Mouse (Mus musculus): ENCODE data around the gene Dnal1. TPM values are rescaled to one million over a fixed set of nuclear protein-coding genes. Genes with fewer than 3 reads are reported as not detected.

The Dnal1 gene
- polyA plus RNA-seq, 1 experiment from 2014 or later, result 7.6 TPM

- WGBS, result 65% methylated on average over 8 of the region's 8 CpGs
- Histone ChIP-seq H3K4me3 (ENCODE audit: low read length) (no peak overlapping the region), H3K4me1 (ENCODE audit: control insufficient read depth, insufficient read depth, low read depth, low read length) (no peaks in the 10 kb centered on the region), H3K27me3 (replicated peaks; ENCODE audit: control insufficient read depth, insufficient read depth, low read length) (no peaks in the 10 kb centered on the region), H3K27ac (ENCODE audit: low read depth, low read length) (no peak overlapping the region), H3K9me3 (ENCODE audit: control insufficient read depth, low read length) (no peaks in the 10 kb centered on the region), H3K36me3 (ENCODE audit: control insufficient read depth, insufficient read depth, low read length) (no peaks in the 10 kb centered on the region), H3K9ac (ENCODE audit: low read depth, low read length) (no peak overlapping the region), H3K4me2 (ENCODE audit: low read length) (no peak overlapping the region)
- ATAC-seq, result no peak
Observed at GRCm38 (mm10) chr12:84165631-84166373, 51.6 kb downstream of the Dnal1 start.

- Histone ChIP-seq H3K4me3 (ENCODE audit: low read length) (no peak overlapping the region), H3K36me3 (ENCODE audit: control insufficient read depth, insufficient read depth, low read length) (peaks cover 13% of the 10 kb centered on the region), H3K9ac (ENCODE audit: low read depth, low read length) (no peak overlapping the region), H3K4me2 (ENCODE audit: low read length) (no peak overlapping the region), H3K27me3 (replicated peaks; ENCODE audit: control insufficient read depth, insufficient read depth, low read length) (no peaks in the 10 kb centered on the region), H3K4me1 (ENCODE audit: control insufficient read depth, insufficient read depth, low read depth, low read length) (peaks cover 10% of the 10 kb centered on the region), H3K27ac (ENCODE audit: low read depth, low read length) (no peak overlapping the region), H3K9me3 (ENCODE audit: control insufficient read depth, low read length) (no peaks in the 10 kb centered on the region)
- no peak for ATAC-seq
- 92% methylated on average over 10 of the region's 10 CpGs for WGBS
Observed at GRCm38 (mm10) chr12:84170610-84171009, 56.4 kb downstream of the Dnal1 start.

GRCm38 (mm10) chr12:84172216-84172615 is 58.0 kb downstream of the Dnal1 start:
- H3K4me2 ChIP-seq (ENCODE audit: low read length), result no peak overlapping the region
- WGBS, result 97% methylated on average over 3 of the region's 3 CpGs
- H3K36me3 ChIP-seq (ENCODE audit: control insufficient read depth, insufficient read depth, low read length), result peaks cover 13% of the 10 kb centered on the region
- no peaks in the 10 kb centered on the region for H3K9me3 ChIP-seq (ENCODE audit: control insufficient read depth, low read length)
- peaks cover 24% of the 10 kb centered on the region for H3K4me1 ChIP-seq (ENCODE audit: control insufficient read depth, insufficient read depth, low read depth, low read length)
- H3K9ac ChIP-seq (ENCODE audit: low read depth, low read length), result no peak overlapping the region
- H3K27ac ChIP-seq (ENCODE audit: low read depth, low read length), result no peak overlapping the region
- H3K4me3 ChIP-seq (ENCODE audit: low read length), result no peak overlapping the region
- ATAC-seq, result no peak
- no peaks in the 10 kb centered on the region for H3K27me3 ChIP-seq (replicated peaks; ENCODE audit: control insufficient read depth, insufficient read depth, low read length)

- H3K9me3 ChIP-seq (ENCODE audit: control insufficient read depth, low read length), result no peaks in the 10 kb centered on the region
- no peaks in the 10 kb centered on the region for H3K27me3 ChIP-seq (replicated peaks; ENCODE audit: control insufficient read depth, insufficient read depth, low read length)
- H3K4me3 ChIP-seq (ENCODE audit: low read length), result no peak overlapping the region
- H3K4me2 ChIP-seq (ENCODE audit: low read length), result no peak overlapping the region
- H3K27ac ChIP-seq (ENCODE audit: low read depth, low read length), result no peak overlapping the region
- 86% methylated on average over 17 of the region's 17 CpGs for WGBS
- H3K36me3 ChIP-seq (ENCODE audit: control insufficient read depth, insufficient read depth, low read length), result peaks cover 13% of the 10 kb centered on the region
- ATAC-seq, result no peak
- peaks cover 30% of the 10 kb centered on the region for H3K4me1 ChIP-seq (ENCODE audit: control insufficient read depth, insufficient read depth, low read depth, low read length)
- no peak overlapping the region for H3K9ac ChIP-seq (ENCODE audit: low read depth, low read length)
Observed at GRCm38 (mm10) chr12:84172862-84173261, 58.7 kb downstream of the Dnal1 start.

GRCm38 (mm10) chr12:84173309-84173915 is 59.2 kb downstream of the Dnal1 start:
- Histone ChIP-seq H3K4me3 (ENCODE audit: low read length) (no peak overlapping the region), H3K4me1 (ENCODE audit: control insufficient read depth, insufficient read depth, low read depth, low read length) (peaks cover 33% of the 10 kb centered on the region), H3K4me2 (ENCODE audit: low read length) (no peak overlapping the region)

GRCm38 (mm10) chr12:84174190-84174811 is 60.1 kb downstream of the Dnal1 start:
- no peak overlapping the region for H3K4me2 ChIP-seq (ENCODE audit: low read length)
- H3K27me3 ChIP-seq (replicated peaks; ENCODE audit: control insufficient read depth, insufficient read depth, low read length), result no peaks in the 10 kb centered on the region
- peaks cover 33% of the 10 kb centered on the region for H3K4me1 ChIP-seq (ENCODE audit: control insufficient read depth, insufficient read depth, low read depth, low read length)
- H3K27ac ChIP-seq (ENCODE audit: low read depth, low read length), result no peak overlapping the region
- ATAC-seq, result no peak
- no peak overlapping the region for H3K4me3 ChIP-seq (ENCODE audit: low read length)
- no peak overlapping the region; the same call in 1 of the 2 replicates for H3K9ac ChIP-seq (ENCODE audit: low read depth, low read length)
- peaks cover 13% of the 10 kb centered on the region for H3K36me3 ChIP-seq (ENCODE audit: control insufficient read depth, insufficient read depth, low read length)
- no peaks in the 10 kb centered on the region for H3K9me3 ChIP-seq (ENCODE audit: control insufficient read depth, low read length)
- 66% methylated on average over 9 of the region's 9 CpGs for WGBS

More at GRCm38 (mm10) chr12:84173309-84173915, 59.2 kb downstream of the Dnal1 start:
- Histone ChIP-seq H3K36me3 (ENCODE audit: control insufficient read depth, insufficient read depth, low read length) (peaks cover 13% of the 10 kb centered on the region), H3K9ac (ENCODE audit: low read depth, low read length) (no peak overlapping the region), H3K27me3 (replicated peaks; ENCODE audit: control insufficient read depth, insufficient read depth, low read length) (no peaks in the 10 kb centered on the region), H3K9me3 (ENCODE audit: control insufficient read depth, low read length) (no peaks in the 10 kb centered on the region), H3K27ac (ENCODE audit: low read depth, low read length) (no peak overlapping the region)
- no peak for ATAC-seq
- WGBS, result 87% methylated on average over 13 of the region's 13 CpGs

GRCm38 (mm10) chr12:84174871-84175270 is 60.7 kb downstream of the Dnal1 start:
- peak overlapping the region; percentile 81; the same call in 1 of the 2 replicates for H3K4me2 ChIP-seq (ENCODE audit: low read length)

GRCm38 (mm10) chr12:84175659-84176061 is 61.5 kb downstream of the Dnal1 start:
- under 1% methylated on average over 20 of the region's 20 CpGs for WGBS
- H3K4me1 ChIP-seq (ENCODE audit: control insufficient read depth, insufficient read depth, low read depth, low read length), result peaks cover 41% of the 10 kb centered on the region
- H3K9ac ChIP-seq (ENCODE audit: low read depth, low read length), result peak overlapping the region; percentile 76
- H3K27me3 ChIP-seq (replicated peaks; ENCODE audit: control insufficient read depth, insufficient read depth, low read length), result no peaks in the 10 kb centered on the region
- peak overlapping the region; percentile 81 for H3K4me2 ChIP-seq (ENCODE audit: low read length)
- peak overlapping the region; percentile 86 for H3K27ac ChIP-seq (ENCODE audit: low read depth, low read length)
- peak overlapping the region; percentile 48 for H3K4me3 ChIP-seq (ENCODE audit: low read length)
- peak; percentile 85 for ATAC-seq
- no peaks in the 10 kb centered on the region for H3K9me3 ChIP-seq (ENCODE audit: control insufficient read depth, low read length)
- H3K36me3 ChIP-seq (ENCODE audit: control insufficient read depth, insufficient read depth, low read length), result peaks cover 13% of the 10 kb centered on the region

More at GRCm38 (mm10) chr12:84174871-84175270, 60.7 kb downstream of the Dnal1 start:
- H3K36me3 ChIP-seq (ENCODE audit: control insufficient read depth, insufficient read depth, low read length), result peaks cover 13% of the 10 kb centered on the region
- peak overlapping the region; percentile 86 for H3K27ac ChIP-seq (ENCODE audit: low read depth, low read length)
- 83% methylated on average over 6 of the region's 6 CpGs for WGBS
- H3K9me3 ChIP-seq (ENCODE audit: control insufficient read depth, low read length), result no peaks in the 10 kb centered on the region
- H3K4me3 ChIP-seq (ENCODE audit: low read length), result no peak overlapping the region
- H3K9ac ChIP-seq (ENCODE audit: low read depth, low read length), result no peak overlapping the region; the same call in 1 of the 2 replicates
- no peaks in the 10 kb centered on the region for H3K27me3 ChIP-seq (replicated peaks; ENCODE audit: control insufficient read depth, insufficient read depth, low read length)
- H3K4me1 ChIP-seq (ENCODE audit: control insufficient read depth, insufficient read depth, low read depth, low read length), result peaks cover 34% of the 10 kb centered on the region
- ATAC-seq, result no peak
